Mouse (Mus musculus): Measurements from ENCODE around the gene Wdr1. TPM values are rescaled to one million over a fixed set of nuclear protein-coding genes. Genes with fewer than 3 reads are reported as not detected.

Wdr1 gene
- total and polyA plus RNA-seq, 3 experiments, result 107 to 153 (median 121) TPM

DNA sequence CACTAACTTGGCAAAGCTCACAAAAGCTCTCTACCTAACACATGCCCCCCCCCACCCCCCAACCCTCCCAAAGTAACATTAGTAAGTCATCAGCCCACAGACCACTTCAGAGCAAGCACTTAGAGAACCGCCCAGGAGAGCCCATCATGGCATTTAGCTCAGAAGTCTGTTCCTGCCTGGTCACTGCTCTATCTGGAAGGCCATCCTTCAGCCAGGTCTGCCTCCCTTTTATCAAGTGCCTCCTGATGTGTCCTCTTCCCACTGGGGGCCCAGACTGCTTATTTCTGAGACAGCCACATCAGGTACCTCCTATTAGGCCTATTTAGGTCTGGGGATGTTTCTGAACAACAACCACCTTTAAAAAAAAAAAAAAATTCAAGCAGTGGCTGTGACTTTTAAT lies 22.1 kb downstream of the Wdr1 start:
- Histone ChIP-seq H3K36me3 (replicated peaks) (peaks cover 100% of the 10 kb centered on the region), H3K27me3 (ENCODE audit: insufficient read depth, low read length) (no peaks in the 10 kb centered on the region), H3K9me3 (replicated peaks) (no peaks in the 10 kb centered on the region), H3K4me1 (ENCODE audit: insufficient read depth, low read depth, low read length) (peaks cover 2% of the 10 kb centered on the region; the same call in 1 of the 2 replicates), H3K4me3 (ENCODE audit: low read depth, low read length) (no peak overlapping the region)
- TF ChIP-seq POLR2AphosphoS5 (IDR thresholded peaks at IDR 0.05; ENCODE audit: insufficient replicate concordance, low read depth, low read length), result no peak
- no peak for TF ChIP-seq TAL1 (conservative IDR thresholded peaks at IDR 0.05; ENCODE audit: low read depth, low read length)
- TF ChIP-seq GATA1 (IDR thresholded peaks at IDR 0.05; ENCODE audit: borderline replicate concordance, low read length), result no peak
- no peak for TF ChIP-seq GATA2 (IDR thresholded peaks at IDR 0.05; ENCODE audit: borderline replicate concordance, low read depth, low read length)
- no peak for TF ChIP-seq CTCF (IDR thresholded peaks at IDR 0.05; ENCODE audit: low read depth, low read length)
- DNase-seq (ENCODE audit: low spot score) (no peak), ATAC-seq (ENCODE audit: extremely low read depth, insufficient number of reproducible peaks, low FRiP score, poor library complexity, severe bottlenecking) (no peak)

DNA sequence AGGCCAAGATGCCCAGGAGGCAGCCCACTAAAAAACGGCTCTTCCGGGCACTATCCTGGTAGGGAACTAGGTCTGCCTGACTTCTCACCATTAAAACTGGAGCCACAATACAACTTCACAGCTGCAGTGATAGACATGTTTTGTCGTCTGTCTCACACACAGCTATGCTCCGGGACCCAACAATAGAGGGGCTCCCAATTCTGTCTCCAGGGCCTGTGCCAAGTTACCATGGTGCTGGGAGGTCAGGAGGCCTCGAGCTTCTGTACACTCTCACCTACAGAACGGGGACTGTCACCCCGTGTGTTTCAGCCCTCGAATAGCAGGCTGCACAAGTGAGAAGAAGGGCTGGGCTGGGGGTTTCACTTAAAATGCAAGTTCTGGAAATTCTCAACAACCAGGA lies 24.5 kb downstream of the Wdr1 start:
- no peak for DNase-seq (ENCODE audit: low spot score)
- ATAC-seq (ENCODE audit: extremely low read depth, insufficient number of reproducible peaks, low FRiP score, poor library complexity, severe bottlenecking), result no peak
- Histone ChIP-seq H3K36me3 (replicated peaks) (peaks cover 100% of the 10 kb centered on the region), H3K9me3 (replicated peaks) (no peaks in the 10 kb centered on the region), H3K27me3 (ENCODE audit: insufficient read depth, low read length) (no peaks in the 10 kb centered on the region), H3K4me1 (ENCODE audit: insufficient read depth, low read depth, low read length) (no peaks in the 10 kb centered on the region), H3K4me3 (ENCODE audit: low read depth, low read length) (no peak overlapping the region)
- TF ChIP-seq CTCF (IDR thresholded peaks at IDR 0.05; ENCODE audit: low read depth, low read length), result no peak
- no peak for TF ChIP-seq GATA2 (IDR thresholded peaks at IDR 0.05; ENCODE audit: borderline replicate concordance, low read depth, low read length)
- no peak for TF ChIP-seq TAL1 (conservative IDR thresholded peaks at IDR 0.05; ENCODE audit: low read depth, low read length)
- TF ChIP-seq POLR2AphosphoS5 (IDR thresholded peaks at IDR 0.05; ENCODE audit: insufficient replicate concordance, low read depth, low read length), result no peak
- TF ChIP-seq GATA1 (IDR thresholded peaks at IDR 0.05; ENCODE audit: borderline replicate concordance, low read length), result no peak

GRCm38 (mm10) chr5:38537845-38538244 lies 25.2 kb downstream of the Wdr1 start:
- TF ChIP-seq CTCF (IDR thresholded peaks at IDR 0.05; ENCODE audit: low read depth, low read length) (no peak), GATA1 (IDR thresholded peaks at IDR 0.05; ENCODE audit: borderline replicate concordance, low read length) (no peak), POLR2AphosphoS5 (IDR thresholded peaks at IDR 0.05; ENCODE audit: insufficient replicate concordance, low read depth, low read length) (no peak), TAL1 (conservative IDR thresholded peaks at IDR 0.05; ENCODE audit: low read depth, low read length) (no peak), GATA2 (IDR thresholded peaks at IDR 0.05; ENCODE audit: borderline replicate concordance, low read depth, low read length) (no peak)
- Histone ChIP-seq H3K36me3 (replicated peaks) (peaks cover 99% of the 10 kb centered on the region), H3K9me3 (replicated peaks) (no peaks in the 10 kb centered on the region), H3K27me3 (ENCODE audit: insufficient read depth, low read length) (no peaks in the 10 kb centered on the region), H3K4me1 (ENCODE audit: insufficient read depth, low read depth, low read length) (no peaks in the 10 kb centered on the region), H3K4me3 (ENCODE audit: low read depth, low read length) (no peak overlapping the region)
- ATAC-seq (ENCODE audit: extremely low read depth, insufficient number of reproducible peaks, low FRiP score, poor library complexity, severe bottlenecking), result no peak
- DNase-seq (ENCODE audit: low spot score), result no peak

DNA sequence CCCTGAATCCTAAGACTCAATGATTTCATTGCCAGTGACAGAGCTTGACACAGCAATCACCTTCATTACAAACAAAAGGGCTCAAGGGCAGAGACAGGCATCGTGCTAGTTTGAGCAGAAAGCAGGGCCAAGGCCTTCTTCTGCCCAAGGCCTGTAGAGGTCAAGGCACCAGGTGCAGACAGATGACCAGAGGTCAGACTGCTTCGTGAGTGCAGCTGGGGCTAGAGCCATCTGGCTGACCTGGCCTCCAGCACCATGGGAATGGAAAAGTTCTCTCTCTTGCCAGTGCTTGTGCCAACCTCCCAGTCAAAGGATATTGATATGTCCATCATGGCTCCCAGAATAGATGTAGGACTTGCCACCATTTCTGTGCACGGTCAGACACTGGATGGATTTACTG lies 26.2 kb downstream of the Wdr1 start:
- ATAC-seq (ENCODE audit: extremely low read depth, insufficient number of reproducible peaks, low FRiP score, poor library complexity, severe bottlenecking), result no peak

DNA sequence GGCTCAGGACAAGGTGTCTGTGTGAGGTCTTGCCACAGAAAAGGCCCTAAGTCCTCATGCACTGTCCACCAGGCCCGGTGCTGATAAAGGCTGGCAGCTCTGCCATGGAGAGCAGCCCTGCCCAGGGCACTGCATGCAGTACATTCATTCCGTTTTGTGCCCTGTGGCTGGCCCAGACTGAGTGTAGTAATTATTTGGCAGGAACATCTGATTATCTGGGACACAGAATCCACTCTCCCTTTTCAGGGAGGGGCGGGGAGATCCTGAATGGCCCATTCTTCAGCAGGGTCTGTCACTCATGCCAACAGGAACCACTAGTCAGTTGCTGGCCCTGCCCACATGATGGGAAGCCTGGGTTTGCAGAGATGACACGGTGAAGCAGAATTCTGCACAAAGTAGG lies 30.9 kb downstream of the Wdr1 start:
- no peaks in the 10 kb centered on the region; the same call in 1 of the 2 replicates for H3K4me1 ChIP-seq (ENCODE audit: insufficient read depth, low read depth, low read length)
- TF ChIP-seq CTCF (IDR thresholded peaks at IDR 0.05; ENCODE audit: low read depth, low read length) (no peak), GATA2 (IDR thresholded peaks at IDR 0.05; ENCODE audit: borderline replicate concordance, low read depth, low read length) (no peak), GATA1 (IDR thresholded peaks at IDR 0.05; ENCODE audit: borderline replicate concordance, low read length) (no peak), TAL1 (conservative IDR thresholded peaks at IDR 0.05; ENCODE audit: low read depth, low read length) (no peak), POLR2AphosphoS5 (IDR thresholded peaks at IDR 0.05; ENCODE audit: insufficient replicate concordance, low read depth, low read length) (no peak)

More for the DNA sequence above, 26.2 kb downstream of the Wdr1 start:
- H3K9me3 ChIP-seq (replicated peaks), result no peaks in the 10 kb centered on the region
- H3K36me3 ChIP-seq (replicated peaks), result peaks cover 99% of the 10 kb centered on the region
- no peak overlapping the region for H3K4me3 ChIP-seq (ENCODE audit: low read depth, low read length)
- no peaks in the 10 kb centered on the region for H3K27me3 ChIP-seq (ENCODE audit: insufficient read depth, low read length)
- TF ChIP-seq GATA1 (IDR thresholded peaks at IDR 0.05; ENCODE audit: borderline replicate concordance, low read length), result no peak
- TF ChIP-seq GATA2 (IDR thresholded peaks at IDR 0.05; ENCODE audit: borderline replicate concordance, low read depth, low read length), result no peak
- TF ChIP-seq CTCF (IDR thresholded peaks at IDR 0.05; ENCODE audit: low read depth, low read length), result no peak
- TF ChIP-seq TAL1 (conservative IDR thresholded peaks at IDR 0.05; ENCODE audit: low read depth, low read length), result no peak
- TF ChIP-seq POLR2AphosphoS5 (IDR thresholded peaks at IDR 0.05; ENCODE audit: insufficient replicate concordance, low read depth, low read length), result no peak
- H3K4me1 ChIP-seq (ENCODE audit: insufficient read depth, low read depth, low read length), result no peaks in the 10 kb centered on the region
- no peak for DNase-seq (ENCODE audit: low spot score)

GRCm38 (mm10) chr5:38529724-38530428 lies 33.1 kb downstream of the Wdr1 start:
- Histone ChIP-seq H3K4me3 (ENCODE audit: low read depth, low read length) (no peak overlapping the region), H3K36me3 (replicated peaks) (peaks cover 97% of the 10 kb centered on the region), H3K4me1 (ENCODE audit: insufficient read depth, low read depth, low read length) (no peaks in the 10 kb centered on the region; the same call in 1 of the 2 replicates), H3K9me3 (replicated peaks) (no peaks in the 10 kb centered on the region), H3K27me3 (ENCODE audit: insufficient read depth, low read length) (no peaks in the 10 kb centered on the region)
- TF ChIP-seq CTCF (IDR thresholded peaks at IDR 0.05; ENCODE audit: low read depth, low read length), result peak; percentile 62
- no peak for TF ChIP-seq GATA1 (IDR thresholded peaks at IDR 0.05; ENCODE audit: borderline replicate concordance, low read length)
- DNase-seq (ENCODE audit: low spot score) (peak; percentile 28), ATAC-seq (ENCODE audit: extremely low read depth, insufficient number of reproducible peaks, low FRiP score, poor library complexity, severe bottlenecking) (peak; percentile 51; the same call in 1 of the 2 replicates)

More for the DNA sequence above, 30.9 kb downstream of the Wdr1 start:
- no peaks in the 10 kb centered on the region for H3K27me3 ChIP-seq (ENCODE audit: insufficient read depth, low read length)
- ATAC-seq (ENCODE audit: extremely low read depth, insufficient number of reproducible peaks, low FRiP score, poor library complexity, severe bottlenecking), result no peak
- DNase-seq (ENCODE audit: low spot score), result no peak
- peaks cover 98% of the 10 kb centered on the region for H3K36me3 ChIP-seq (replicated peaks)
- no peaks in the 10 kb centered on the region for H3K9me3 ChIP-seq (replicated peaks)
- no peak overlapping the region for H3K4me3 ChIP-seq (ENCODE audit: low read depth, low read length)
